Mouse (Mus musculus): Measurements from ENCODE around the gene Sprr2a3. TPM values are rescaled to one million over a fixed set of nuclear protein-coding genes. Genes with fewer than 3 reads are reported as not detected.

Gene Sprr2a3
- polyA plus RNA-seq, 1 experiment: not detected

Other genes with a start within 250 kb of the Sprr2a3 start
- 0.55 and 0.84 TPM in 2 replicates for gene Lor, start 202.3 kb upstream of the Sprr2a3 start, polyA plus RNA-seq (2012; rRNA removed)
- not detected in 2 replicates for gene Prr9, start 161.5 kb upstream of the Sprr2a3 start, polyA plus RNA-seq (2012; rRNA removed)
- gene Lelp1, start 142.7 kb upstream of the Sprr2a3 start, polyA plus RNA-seq (2012; rRNA removed): 9.6 and 11.2 TPM in 2 replicates
- gene Sprr2a1, start 69.6 kb upstream of the Sprr2a3 start, polyA plus RNA-seq (2012; rRNA removed): 0.09 TPM in 1 of 2 replicates, not detected in the other
- 3.7 and 5.4 TPM in 2 replicates for gene Sprr2a2, start 69.5 kb upstream of the Sprr2a3 start, polyA plus RNA-seq (2012; rRNA removed)
- gene Sprr2b, start 31.2 kb downstream of the Sprr2a3 start, polyA plus RNA-seq (2012; rRNA removed): 0.18 TPM in 1 of 2 replicates, not detected in the other
- gene Sprr2d, start 53.7 kb downstream of the Sprr2a3 start, polyA plus RNA-seq (2012; rRNA removed): not detected in 2 replicates
- gene Sprr2e, start 66.7 kb downstream of the Sprr2a3 start, polyA plus RNA-seq (2012; rRNA removed): not detected in 2 replicates
- gene Sprr2f, start 79.8 kb downstream of the Sprr2a3 start, polyA plus RNA-seq (2012; rRNA removed): 0.25 TPM in 1 of 2 replicates, not detected in the other
- gene Sprr2h, start 100.3 kb downstream of the Sprr2a3 start, polyA plus RNA-seq (2012; rRNA removed): not detected in 2 replicates
- gene Sprr2i, start 122.6 kb downstream of the Sprr2a3 start, polyA plus RNA-seq (2012; rRNA removed): not detected in 2 replicates
- gene Sprr2j-ps, start 132.7 kb downstream of the Sprr2a3 start, polyA plus RNA-seq (2012; rRNA removed): not detected in 2 replicates
- 6.2 and 7.4 TPM in 2 replicates for gene Gm9774, start 144.0 kb downstream of the Sprr2a3 start, polyA plus RNA-seq (2012; rRNA removed)
- gene Sprr2k, start 147.2 kb downstream of the Sprr2a3 start, polyA plus RNA-seq (2012; rRNA removed): not detected in 2 replicates
- gene Sprr1b, start 153.4 kb downstream of the Sprr2a3 start, polyA plus RNA-seq (2012; rRNA removed): not detected in 2 replicates
- not detected in 2 replicates for gene Sprr3, start 173.3 kb downstream of the Sprr2a3 start, polyA plus RNA-seq (2012; rRNA removed)
- 0.28 TPM in 1 of 2 replicates, not detected in the other for gene Sprr1a, start 200.5 kb downstream of the Sprr2a3 start, polyA plus RNA-seq (2012; rRNA removed)
- not detected in 2 replicates for gene Sprr4, start 215.1 kb downstream of the Sprr2a3 start, polyA plus RNA-seq (2012; rRNA removed)
- not detected in 2 replicates for gene 2310046K23Rik, start 249.1 kb downstream of the Sprr2a3 start, polyA plus RNA-seq (2012; rRNA removed)